Mouse (Mus musculus): ENCODE data around the gene Ccdc116.

The Ccdc116 gene

DNA sequence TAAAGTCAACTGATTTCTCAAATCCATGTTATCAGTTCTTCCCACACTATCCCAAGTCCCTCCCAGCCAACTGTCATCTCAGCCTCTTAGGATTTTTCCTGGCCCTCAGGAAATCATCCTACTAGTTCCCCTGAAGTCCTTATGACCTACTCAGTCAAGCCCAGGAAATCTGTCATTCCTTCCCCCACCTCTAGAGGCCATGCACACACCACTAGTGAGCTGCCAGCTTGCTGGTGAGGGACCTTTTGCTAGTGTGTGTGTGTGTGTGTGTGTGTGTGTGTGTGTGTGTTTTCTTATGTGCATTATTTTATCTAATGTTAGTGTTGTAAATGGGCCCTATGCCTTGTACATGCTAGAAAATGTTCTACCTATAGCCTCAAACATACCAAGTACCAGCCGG lies 19.7 kb downstream of the Ccdc116 start:
- no peak for DNase-seq (ENCODE audit: low spot score)

DNA sequence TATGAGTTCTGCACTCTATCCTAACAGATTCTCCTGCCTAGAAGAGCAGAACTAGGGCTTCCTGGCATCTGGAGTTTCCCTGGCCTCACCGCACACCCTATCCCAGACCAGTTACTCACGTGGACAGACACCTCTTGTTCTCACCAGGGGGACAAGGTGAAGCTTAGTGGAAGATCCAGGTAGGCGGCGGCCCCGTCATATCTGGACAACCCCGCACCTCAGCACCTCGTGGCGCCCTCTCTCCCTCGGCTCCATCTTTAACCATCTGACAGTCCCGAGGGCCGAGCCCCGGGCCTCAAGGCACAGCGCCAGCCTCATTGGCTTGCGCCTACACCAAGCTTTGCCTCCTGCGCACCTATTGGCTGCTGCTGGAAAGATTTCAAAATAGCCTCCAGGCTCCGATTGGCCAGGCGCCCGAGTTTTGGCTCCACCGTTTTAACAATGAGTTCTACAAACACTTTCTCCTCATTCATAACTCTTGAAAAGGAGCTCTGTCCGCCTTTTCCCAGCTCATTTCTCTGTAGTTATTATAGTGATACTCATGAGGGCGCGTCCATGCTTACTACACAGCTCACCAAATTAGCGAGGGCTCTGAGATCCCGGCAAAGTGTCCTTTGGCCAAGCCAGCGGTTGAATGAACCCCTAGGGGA lies 22.0 kb downstream of the Ccdc116 start, which contains the start of gene 2610318N02Rik:
2610318N02Rik (minus strand) TSS at position 297 of the 650 bp plus-strand sequence.
- no peak for DNase-seq (ENCODE audit: low spot score)

DNA sequence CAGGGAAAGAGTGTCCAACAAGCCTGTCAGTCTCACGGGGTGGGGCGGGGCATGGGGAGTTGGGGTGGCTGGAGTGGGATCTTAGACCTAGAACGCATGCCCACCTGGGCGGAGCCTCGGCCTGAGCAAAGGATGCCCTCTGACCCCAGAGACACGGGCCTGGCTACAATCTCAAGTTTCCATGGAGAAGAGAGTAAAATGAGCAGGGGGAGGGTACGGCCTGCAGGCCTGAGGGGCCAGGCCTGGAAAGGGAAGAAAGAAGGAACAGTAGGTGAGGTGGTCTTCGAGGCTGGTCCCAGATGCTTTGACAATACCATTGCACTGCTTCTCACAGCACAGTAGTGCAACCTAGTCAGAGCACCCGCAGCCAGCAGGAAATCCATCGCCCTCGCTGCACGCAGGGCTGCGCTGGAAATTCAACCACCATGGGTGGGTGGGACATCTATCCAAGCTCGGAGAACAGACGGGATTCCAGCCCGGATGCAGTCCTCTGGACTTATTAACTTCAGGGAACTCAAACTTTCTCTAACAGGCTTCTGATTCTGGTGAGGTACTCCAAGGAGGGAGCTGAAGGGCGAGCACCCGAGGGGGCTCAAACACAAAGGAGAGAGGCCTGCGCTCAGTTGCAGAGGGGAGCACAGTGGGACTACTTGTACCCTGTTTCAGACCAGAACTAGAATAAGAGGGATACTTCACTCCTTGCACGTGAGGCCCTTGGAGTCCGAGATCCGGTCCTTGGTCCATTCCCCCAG lies 22.7 kb downstream of the Ccdc116 start:
- DNase-seq (ENCODE audit: low spot score) = no peak

DNA sequence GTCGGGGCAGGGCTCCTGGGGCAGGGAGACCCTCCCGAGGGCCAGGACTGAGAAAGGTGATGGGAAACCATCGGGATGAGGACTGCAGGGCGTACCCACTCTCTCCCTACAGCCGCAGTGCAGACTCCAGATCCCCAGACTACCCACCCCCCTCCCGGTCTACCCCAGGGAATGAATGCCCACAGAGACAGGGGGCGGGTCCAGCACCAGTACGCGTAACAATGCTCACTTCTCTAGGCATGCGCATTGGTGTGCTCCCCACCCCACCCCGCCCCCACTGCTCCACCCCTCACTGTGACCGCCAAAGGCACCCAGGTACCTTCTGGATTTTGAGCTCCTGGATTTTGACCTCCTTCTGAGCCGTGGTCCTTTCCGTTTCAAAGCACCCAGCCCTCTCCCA lies 25.5 kb downstream of the Ccdc116 start:
- DNase-seq (ENCODE audit: low spot score) = no peak

DNA sequence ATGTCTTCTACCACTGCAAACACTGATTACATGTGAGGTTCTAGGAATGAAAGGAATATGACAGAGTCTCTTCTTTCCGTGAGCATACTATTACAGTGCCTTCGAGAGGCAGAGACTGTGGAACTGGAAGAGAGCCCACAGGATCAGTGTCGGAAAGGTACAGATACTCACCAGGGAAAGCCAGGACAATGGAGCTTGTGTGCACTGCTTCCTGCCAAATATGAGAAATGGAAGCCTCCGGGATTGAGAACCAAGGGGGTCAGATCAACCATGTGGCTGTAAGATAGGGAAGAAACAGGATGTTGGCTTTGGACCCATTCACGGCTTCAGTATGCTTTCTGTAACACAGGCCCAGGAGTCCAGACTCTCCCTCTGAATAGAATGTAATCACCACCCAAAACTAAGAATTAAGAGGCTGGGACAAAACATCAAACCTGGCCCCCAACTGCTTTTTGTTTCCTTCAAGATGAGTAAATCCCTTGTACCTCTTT lies 29.7 kb downstream of the Ccdc116 start:
- DNase-seq (ENCODE audit: low spot score) = no peak

DNA sequence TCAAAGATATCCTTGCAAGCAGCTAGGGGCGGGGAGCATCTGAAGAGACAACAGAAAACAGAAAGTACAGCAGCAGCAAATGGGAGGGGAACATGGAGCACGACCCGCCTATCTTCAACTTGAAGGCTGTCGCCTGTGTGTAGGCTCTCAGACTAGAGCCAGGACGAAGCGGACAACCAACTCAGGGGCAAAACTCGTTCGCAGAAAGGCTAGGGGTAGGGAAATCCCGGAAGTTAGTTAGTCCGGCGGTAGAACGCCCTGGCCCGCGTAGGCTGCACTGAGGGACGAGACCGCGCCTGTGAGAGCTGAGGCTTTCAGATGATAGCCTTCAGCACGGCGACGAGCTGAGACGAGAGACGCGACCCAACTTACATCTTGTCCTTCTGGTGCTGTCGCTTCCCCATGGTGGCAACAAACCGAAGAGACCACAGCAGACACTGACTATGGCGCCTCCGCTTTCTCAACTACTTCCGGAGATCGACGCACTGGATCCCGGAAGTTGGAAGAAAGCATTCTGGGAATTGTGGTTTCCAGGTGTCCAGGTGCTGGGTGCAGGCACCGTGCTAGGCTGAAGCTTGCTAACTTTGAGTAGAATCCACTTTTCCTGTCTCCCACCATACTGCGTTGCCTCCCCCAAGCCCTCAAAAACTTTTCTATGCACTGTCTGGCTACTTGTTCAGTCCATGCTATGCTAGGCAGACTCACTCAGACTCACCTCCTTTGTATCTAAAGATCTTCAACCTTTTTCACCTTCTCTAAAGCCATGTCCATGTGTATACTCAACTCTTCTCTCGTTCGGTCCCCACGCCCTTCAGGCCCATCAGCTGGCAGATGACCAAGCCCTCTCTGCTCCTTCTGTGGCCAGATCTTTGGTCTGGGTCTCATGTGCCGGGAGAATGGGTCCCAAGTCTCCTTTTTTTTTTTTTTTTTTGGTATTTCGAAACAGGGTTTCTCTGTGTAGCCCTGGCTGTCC lies 36.0 kb downstream of the Ccdc116 start, which contains the start of gene Ppil2:
Ppil2 (minus strand) TSS at position 487 of the 973 bp plus-strand sequence.
- no peak for DNase-seq (ENCODE audit: low spot score)

GRCm38 (mm10) chr16:17104600-17104999 lies 42.4 kb downstream of the Ccdc116 start:
- no peak for DNase-seq (ENCODE audit: low spot score)

DNA sequence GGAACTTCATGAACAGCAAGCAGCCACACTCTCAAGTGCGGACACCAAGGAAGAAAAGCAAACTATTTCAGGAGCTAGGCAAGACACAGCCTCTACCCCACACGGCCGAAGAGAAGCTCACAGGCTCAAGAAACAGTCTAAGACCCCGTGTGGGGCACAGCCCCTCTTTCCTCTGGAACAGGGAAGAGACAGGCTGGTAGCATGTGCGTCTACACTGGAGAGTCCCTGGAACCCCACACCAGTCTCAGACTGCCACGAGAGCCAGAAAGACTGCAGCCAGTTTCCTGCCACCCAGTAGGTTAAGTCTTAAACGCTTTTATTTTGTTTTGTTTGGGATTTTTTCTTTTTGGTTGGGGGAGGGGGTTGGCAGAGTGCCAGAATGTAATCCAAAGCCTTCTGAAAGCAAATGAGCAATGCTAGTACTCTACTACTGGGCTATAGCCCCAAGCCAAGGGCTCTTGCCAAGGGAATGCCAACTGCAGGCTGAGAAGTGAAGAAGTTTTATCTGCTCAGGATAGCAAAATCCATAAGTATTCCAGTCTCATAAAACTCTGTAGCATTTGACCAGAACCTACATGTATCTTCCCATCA lies 44.3 kb downstream of the Ccdc116 start:
- no peak for DNase-seq (ENCODE audit: low spot score)

- DNase-seq (ENCODE audit: low spot score) = no peak
Measured at GRCm38 (mm10) chr16:17096938-17097337, 50.1 kb downstream of the Ccdc116 start.
